Mouse (Mus musculus) spleen, postnatal 36 days (tissue): ENCODE results near the gene Mdfi.

Experiments used
- DNase-seq, 2 experiments: peaks; one replicate each; pipeline ENCODE4 v3.0.0; 2022; ENCODE audit warnings: low spot score in 2 of 2, mixed read lengths in 1 of 2

Gene Mdfi

GRCm38 (mm10) chr17:47766407-47767043, 68.0 kb downstream of the Mdfi start:
- DNase-seq, result peak in 1 of 2 experiments; percentile 64

- DNase-seq, result peak in 1 of 2 experiments; percentile 32
Measured at GRCm38 (mm10) chr17:47765986-47766385, 68.5 kb downstream of the Mdfi start.
